Mouse (Mus musculus): ENCODE results near the gene Smarce1.
"Not testable (repeated sequence)": the region's sequence is repeated elsewhere in the genome, so short reads cannot be mapped to it uniquely, and the experiment has no call there.

Gene Smarce1

DNA sequence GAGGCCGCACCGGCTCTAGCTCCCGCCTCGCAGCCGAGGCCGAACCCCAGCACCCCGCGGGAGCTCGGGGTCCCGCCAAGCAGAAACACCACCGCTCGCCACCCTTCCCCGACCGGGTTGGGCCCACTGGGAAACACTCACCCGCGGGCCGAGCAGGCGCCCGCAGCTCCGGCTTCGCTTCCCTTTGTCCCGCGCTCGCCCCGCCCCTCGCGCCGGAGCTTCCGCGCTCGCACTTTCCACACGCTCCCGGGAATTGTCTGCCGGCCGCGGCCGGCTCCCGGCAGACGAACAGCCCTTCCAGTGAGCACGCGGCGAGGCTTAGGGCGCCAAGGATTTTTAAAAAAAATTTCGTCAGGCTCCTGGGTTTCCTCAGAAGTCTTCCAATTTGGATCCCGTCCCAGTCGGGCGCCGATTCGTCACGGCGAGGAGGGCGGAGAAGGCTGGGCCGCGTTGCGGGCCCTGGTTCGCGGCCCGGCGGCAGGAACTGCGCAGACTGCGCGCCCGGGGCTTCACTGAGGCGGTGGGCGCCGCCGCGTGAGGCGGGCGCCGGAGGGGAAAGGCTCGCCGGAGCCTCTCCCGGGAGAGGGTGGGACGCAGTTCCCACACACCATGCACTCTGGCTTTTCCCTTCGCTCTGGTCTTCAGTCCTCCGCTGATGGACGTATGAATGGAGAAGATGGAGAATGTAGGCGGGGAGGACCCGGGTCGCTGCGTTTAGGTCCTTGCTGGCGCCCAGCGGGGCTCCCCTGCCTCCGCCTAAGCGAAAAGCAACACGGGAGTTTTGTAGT is at the start of gene Smarce1:
Gene Smarce1, minus strand, starts transcription at position 757 of the 788 bp plus-strand sequence.
- peak; percentile 81 for DNase-seq (ENCODE audit: low spot score)

DNA sequence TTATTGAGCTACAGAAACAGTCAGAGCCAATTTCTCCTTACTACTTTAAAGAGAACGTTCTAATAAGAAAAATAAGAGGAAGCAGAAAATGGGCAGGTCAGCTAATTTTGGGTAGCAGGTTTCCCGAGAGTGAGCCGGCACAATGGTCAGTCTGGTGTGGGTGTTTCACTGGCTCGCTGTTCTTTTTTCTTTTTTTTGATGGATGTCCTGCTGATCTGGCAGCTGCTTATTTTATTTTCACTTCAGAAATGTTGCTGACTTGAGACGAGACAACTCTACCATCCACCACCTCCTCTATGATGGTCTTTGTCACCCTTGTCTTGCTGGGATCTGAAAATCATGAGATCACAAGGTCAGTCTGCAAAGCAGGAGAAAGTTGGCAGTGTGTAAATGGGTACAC is 49.2 kb upstream of the Smarce1 start:
- DNase-seq (ENCODE audit: low spot score): no peak

DNA sequence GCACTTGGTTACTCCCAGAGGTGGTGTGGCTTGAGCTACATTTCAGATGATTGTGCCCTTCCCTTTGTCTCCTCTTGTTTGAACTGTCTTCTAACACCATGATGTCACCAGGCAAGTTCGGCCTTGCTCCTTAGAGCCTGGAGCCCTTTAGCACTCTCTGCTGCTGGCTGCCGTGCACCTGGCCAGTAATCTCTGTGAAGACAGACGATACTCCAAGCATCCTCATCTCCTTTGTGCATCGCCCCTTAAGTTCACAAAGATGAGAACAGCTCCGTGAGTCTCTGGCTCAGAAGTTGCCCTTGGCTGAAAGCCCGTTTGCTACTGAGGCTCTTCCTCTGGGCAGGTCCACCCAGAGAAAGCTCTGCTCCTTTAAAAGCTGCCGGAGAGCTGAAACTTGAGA is 46.0 kb upstream of the Smarce1 start:
- no peak for DNase-seq (ENCODE audit: low spot score)

DNA sequence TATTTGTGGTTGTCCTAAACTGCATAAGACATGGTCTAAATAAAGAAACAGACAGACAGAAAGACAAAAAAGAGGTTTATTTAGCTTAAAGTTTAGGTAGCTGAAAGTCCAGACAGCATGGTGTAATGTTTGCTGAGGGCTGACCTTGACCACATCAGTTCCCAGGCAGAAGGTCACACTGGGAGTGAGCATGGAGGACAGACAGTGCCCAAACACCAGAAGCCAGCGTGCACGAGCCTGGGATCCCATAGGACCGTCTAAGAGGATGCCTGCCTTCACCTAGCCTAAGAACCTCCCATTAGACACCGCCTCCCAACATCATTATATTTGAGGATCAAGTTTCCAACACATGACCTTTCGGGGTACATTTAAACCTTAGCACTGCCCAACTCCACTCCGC is 44.8 kb upstream of the Smarce1 start:
- no peak for DNase-seq (ENCODE audit: low spot score)

DNA sequence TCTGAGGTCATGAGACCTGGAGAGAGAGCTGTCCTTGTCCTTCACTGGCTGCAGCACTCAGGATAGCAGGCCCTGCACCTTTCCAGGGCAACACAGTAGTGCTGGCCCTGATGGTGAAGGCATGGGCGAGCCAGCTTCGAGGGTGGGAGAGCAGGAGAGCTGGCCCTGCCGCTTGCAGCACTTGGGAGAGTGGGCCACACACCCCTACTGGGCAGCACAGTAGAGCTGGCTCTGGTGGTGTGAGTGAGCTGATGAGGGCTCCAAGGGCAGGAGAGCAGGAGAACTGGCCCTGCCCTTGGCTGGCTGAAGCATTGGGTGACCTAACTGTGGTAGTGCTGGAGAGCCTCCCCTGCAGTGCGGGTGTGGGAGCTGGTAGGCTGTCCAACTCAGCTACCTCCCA is 41.9 kb upstream of the Smarce1 start:
- no peak for DNase-seq (ENCODE audit: low spot score)

DNA sequence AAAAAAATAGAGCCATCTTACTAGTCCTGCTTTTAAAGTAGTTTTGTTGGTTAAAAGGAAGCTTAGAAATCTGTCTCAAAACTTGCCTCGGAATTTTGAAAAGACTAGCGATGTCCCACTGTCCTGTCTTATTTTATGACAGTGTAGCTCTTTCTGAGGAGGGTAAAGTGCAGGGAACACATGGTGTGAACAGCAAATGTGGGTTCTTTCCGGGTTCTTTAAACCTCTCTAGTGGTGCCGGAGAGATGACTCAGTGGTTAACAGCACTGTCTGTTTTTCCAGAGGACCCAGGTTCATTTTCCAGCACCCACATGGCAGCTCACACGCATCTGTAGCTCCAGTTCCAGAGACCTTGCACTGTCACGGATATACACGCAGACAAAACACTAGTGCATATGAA is 38.4 kb upstream of the Smarce1 start:
- no peak for DNase-seq (ENCODE audit: low spot score)

DNA sequence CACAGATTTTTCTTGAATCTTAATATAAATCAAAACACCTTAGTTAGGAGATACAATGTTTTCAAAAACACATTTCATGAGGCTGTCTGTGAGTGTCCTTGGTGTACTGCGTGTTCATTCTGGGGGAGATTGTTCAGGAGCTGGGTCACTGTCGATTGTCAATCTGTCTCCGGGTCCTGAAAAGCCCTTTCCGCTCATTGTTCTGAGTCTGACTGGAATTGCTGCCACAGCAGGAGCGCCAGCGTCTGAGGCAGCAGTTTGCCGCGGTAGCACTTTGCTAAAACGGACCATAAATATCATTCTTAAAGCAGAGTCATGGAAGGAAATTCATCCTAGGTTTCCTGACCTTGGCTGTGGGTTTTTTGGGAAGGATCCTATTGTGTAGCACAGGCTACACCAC is 35.0 kb upstream of the Smarce1 start:
- no peak for DNase-seq (ENCODE audit: low spot score)

DNA sequence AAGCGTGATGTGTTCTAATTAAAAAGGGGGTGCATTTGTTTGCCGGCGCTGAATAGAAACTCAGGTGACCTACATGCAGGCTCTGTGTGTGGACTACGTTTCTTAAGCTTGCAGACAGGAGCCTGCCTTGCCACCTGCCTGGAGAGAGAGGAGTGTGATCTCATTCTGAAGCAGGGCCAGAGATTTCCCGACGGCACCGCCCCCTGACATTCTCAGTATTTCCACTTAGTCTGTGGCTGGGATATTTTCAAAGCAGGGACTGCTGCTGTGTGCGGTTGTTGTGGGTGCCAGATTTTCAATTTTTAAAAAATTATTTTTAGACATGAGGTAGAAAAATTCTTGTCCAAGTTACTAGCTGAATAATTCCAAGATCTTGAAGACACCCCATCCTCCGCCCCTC is 34.4 kb upstream of the Smarce1 start:
- no peak for DNase-seq (ENCODE audit: low spot score)

DNA sequence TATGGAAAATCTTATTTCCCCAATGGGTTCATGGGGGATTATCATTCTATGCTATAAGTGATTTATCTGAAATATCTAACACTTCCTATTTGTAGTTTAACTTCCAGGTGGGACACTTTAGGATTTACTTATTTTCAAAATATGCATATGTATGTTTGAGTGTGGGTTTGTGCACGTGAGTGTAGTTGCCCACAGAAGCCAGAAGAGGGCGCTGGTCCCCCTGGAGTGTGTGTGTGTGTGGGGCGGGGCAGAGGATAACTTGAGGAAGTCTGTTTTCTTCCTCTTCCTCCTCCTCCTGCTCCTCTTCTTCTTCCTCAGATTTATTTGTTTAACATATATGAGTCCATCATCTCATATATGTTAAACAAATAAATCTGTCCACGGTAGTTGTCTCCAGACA is 25.4 kb upstream of the Smarce1 start:
- no peak for DNase-seq (ENCODE audit: low spot score)

DNA sequence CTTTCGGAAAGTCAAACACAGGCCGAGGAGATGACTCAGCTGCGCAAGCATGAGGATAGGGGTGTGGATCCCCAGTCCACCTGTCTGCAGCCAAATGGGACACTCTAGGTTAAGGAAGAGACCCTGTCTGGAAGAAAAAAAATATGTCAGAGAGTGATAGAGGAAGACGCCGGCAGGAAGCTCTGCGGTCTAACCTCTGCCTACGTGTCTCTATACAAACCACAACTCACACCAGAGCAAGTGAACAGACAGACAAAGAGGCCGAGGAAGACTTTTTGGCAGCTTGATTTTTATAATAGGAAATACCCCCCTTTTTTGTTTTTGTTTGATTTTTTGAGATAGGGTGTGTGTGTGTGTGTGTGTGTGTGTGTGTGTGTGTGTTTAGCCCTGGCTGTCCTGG is 24.5 kb upstream of the Smarce1 start:
- no peak for DNase-seq (ENCODE audit: low spot score)

DNA sequence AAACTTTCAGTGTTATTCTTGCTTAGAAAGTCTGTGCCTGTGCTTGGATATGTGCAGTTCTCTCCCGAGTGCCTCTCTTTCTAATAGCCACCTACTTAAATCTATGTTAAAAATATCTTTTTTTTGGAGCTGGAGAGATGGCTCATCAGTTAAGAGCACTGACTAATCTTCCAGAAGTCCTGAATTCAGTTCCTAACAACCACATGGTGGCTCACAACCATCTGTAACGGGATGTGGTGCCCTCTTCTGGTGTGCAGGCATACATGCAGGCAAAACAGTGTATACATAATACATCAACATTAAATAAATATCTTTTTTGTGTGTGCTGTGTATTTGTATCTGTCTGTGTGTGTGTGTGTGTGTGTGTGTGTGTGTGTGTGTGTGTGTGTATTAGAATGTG is 23.1 kb upstream of the Smarce1 start:
- no peak for DNase-seq (ENCODE audit: low spot score)

DNA sequence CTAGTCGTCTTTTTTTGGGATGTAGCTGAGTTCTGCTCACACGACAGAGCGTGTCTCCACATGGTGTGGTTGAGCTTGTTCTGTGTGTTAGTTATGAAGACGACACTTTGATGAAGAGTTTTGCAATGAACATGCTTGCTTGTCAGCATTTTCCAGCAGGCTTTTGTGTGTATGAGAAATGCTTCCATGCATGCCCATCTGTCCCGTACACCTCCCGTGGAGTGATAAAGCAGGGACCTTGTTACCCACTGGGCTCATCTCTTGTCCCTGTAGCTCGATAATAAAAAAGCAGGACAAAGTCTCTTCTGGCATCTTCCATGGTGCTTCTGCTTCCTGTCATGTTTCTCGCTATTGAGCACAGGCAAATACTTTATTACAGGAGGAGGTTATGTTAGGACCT is 21.9 kb upstream of the Smarce1 start:
- no peak for DNase-seq (ENCODE audit: low spot score)

DNA sequence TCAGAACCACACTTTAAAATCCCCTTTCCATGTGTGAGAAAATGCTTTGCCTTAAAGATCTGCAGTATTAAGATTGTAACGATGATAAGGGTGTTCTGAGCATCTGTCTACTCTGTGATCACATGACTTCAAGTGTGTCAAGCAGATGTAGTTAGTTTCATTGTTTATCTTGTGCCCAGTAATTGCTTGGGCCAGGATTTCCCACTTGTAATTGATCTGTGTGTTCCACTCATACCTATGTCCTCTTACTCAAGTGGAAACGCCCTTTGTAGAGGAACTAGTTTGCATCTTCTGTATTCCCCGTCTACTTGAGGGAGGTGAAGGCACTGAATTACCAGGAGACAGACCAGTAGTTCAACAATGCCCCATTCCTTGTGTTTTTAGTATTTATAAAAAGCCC is 19.8 kb upstream of the Smarce1 start:
- no peak for DNase-seq (ENCODE audit: low spot score)

DNA sequence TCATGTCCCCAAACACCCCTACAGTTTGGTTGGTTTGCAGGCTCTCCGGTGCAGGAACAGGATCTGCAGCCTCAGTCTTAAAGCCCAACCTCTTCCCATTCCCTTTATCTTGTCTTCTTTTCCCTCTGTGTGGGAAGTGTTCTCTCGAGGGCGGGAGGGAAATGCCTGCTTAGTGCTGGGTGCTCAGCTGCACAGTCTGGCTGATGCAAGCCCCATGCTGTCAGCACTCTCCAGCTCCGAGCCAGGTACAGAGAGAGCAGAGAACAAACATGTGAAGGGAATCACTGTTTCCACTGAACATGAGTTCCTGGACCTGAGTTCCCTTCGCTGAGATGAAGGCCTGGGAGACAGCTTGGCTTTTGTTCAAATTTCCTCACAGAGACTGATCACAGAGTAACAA is 19.4 kb upstream of the Smarce1 start:
- no peak for DNase-seq (ENCODE audit: low spot score)

DNA sequence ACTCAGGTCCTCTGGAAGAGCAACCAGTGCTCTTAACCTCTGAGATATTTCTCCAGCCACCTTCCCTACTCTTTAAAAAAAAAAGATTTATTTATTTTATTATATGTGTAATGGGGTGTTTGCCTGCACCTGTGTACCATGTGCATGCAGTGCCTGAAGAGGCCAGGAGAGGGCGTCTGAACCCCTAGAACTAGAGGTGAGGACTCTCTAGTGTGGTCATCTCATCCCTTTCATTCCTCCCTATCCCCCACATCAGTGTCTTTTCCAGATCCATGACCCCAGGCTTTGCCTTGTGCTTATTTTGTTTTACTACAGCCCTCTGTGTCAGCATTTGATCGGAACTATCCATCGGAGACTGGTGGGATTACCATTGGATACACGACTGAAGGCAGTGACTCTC is 18.3 kb upstream of the Smarce1 start:
- DNase-seq (ENCODE audit: low spot score): peak; percentile 55

DNA sequence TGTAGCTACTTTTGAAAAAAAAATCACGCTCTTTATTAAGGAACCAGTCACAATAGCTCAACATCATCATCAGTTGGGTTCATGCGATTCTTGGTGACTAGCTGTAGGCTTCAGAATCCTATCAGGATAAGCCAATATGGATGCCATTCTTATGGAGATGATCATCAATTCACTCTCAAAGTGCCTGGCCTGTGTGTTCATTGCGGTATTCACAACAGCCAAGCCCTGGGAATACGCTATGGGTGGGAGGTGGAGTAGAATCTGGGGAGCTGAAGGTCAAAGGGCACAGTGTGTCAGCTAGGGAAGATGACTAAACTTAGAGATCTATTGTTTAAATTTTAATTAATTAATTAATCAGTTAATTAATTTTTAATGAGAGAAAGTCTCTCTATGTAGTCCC is 17.1 kb upstream of the Smarce1 start:
- no peak for DNase-seq (ENCODE audit: low spot score)

DNA sequence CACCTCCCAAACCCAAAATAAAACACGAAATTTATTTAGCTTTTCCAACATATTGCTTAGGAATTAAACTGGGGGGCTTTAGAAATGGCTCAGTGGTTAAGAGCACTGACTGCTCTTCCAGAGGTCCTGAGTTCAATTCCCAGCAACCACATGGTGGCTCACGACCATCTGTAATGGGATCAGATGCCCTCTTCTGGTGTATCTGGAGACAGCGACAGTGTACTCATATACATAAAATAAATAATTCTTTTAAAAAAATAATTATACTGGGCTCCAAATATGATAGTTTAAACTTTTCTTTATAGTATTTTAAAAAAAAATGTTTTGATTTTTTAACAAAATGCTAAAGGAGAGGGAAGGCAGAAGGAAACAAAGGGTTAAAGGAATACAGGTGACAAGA is 13.7 kb upstream of the Smarce1 start:
- not testable (repeated sequence) for DNase-seq (ENCODE audit: low spot score)

DNA sequence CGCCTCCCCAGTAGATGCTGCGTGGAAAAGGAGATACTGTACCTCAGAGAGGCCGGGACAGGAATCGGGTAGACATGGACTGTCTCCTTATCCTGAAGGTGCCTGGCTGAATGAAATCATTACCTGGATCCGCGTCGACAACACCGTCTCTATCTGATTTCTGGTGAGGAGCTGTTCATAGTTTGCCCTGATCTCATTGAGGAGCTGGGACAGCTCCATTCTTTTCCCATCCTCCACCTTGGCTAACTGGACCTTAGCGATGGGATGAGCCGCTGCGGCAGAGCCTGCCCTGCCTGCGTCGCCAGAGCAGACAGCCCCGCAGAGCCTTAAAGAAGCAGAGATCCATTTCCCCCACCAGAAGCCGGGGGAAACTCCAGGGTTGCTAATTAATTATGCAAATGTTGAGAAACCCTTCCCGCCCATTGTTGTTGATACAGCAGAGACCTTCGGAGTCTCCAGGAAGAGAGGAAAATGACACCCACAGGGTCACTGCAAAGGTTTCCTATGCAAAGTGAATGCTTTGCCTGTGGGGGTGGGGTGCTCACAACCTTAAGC is 13.1 kb upstream of the Smarce1 start, which contains the start of gene Krt222:
Gene Krt222, minus strand, starts transcription at position 266 of the 555 bp plus-strand sequence.
- peak; percentile 44 for DNase-seq (ENCODE audit: low spot score)

DNA sequence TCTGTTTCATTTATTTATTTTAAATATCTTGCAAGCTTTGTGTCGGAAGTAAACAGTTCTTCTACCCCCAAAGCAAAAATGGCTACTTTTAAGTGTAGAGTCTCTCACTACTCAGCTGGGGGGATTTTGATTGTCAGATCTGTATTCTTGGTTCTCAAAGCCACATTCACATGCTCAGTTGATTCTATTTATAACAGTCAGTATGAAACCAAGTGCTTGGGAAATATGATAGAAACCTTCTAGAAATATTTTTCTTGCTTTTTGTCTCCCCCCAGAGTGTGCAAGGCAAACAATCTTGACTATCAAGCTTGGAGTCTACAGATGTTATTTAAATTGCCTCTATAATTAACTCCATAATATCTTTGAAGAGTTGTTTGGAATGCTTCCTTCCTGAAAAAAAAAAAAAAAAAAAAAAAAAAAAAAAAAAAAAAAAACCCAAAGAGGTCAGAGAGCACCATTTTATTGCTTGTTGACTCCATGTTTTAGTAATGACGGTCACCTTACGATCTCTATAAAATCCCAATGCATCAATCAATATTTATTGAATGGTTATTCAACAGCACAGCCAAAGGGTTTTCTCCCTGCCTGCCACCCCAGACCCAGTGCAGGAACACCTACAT is 12.5 kb upstream of the Smarce1 start:
- no peak for DNase-seq (ENCODE audit: low spot score)

DNA sequence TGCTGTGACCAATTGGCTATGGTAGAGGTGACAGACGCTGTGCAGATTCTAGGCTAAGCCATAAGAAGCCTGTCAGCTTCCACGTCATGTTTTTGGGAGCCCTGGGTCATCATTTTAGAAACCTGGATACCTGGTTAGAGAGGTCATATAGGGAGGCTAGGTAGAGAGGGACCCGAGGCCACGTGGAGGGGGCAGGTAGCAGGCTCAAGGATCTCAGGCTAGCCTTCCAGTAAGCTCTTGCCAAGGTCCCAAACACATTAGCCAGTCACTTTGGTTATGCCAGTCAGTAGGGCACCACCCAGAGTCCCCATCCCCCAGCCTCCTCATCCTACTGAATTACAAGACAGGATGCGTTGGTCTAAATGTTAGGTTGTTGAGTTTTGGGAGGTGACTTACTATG is 11.2 kb upstream of the Smarce1 start:
- DNase-seq (ENCODE audit: low spot score): no peak

DNA sequence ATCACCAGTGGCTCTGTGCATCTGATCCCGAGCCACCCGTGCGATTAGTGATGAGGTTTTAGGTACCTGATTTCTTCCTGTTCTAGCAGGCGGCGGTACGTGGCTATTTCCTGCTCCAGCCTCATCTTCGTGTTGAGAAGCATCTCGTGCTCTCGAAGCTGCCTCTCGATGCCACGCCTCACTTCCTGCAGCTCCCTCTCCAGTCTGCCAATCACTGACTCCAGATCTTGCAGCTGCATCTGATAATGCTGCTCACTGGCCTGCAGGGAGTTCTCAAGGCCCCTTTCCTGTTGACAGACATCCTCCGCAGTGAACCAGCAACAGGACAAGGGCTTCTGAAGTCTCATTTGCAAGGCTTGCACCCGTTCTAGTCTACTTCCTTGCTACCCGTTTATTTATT is 7.7 kb upstream of the Smarce1 start:
- DNase-seq (ENCODE audit: low spot score): no peak

DNA sequence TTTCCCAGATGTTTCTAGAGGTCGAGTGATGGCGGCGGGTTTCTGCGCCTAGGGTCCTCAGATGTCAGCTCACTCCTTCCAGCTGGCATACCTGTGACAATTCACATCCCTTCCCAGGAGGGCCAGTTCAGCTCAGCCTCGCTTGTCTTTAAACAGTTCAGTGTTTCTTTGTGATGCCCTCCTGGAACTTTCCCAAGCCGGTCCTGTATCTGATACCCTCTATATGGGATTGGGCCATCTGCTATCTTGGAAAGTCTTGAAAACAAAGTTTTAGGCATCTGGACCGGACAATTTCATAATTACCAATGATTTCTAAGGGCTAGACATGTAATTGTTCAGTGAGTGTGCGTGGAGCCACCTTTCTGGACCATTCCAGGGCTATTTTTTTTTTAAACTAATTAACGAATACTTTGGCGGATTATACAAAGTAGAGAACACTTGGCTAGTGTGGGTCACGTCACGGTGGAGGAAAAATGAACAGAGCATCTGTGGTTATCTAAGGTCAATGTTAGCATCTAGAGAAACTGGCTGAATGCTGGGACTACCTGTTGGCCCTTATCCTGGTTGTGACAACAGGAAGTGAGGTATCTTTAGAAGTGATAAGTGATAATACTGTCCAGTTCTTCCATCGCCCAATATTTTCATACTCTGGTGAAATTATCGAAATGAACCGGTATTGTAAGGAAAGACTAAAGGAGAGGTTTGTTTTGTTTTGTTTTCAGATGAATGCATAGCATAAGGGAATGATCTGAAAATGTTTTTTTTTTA is 416 bp upstream of the Smarce1 start:
- no peak for DNase-seq (ENCODE audit: low spot score)
